Mouse (Mus musculus) lung, embryonic 16.5 days (tissue): ENCODE measurements around the gene Tpm1. TPM values are rescaled to one million over a fixed set of nuclear protein-coding genes. Genes with fewer than 3 reads are reported as not detected.
A peak's percentile ranks its signal among the peaks of the same experiment; 100 is the strongest.

ENCODE experiments used
- ATAC-seq: fragments of 200-750 bp; cut with Nextera tagmentation; 2 replicates; pipeline ENCODE4 v1.8.0; 2017; ENCODE audit warnings: low read depth, mild to moderate bottlenecking, moderate library complexity
- H3K27ac ChIP-seq: fragments of 300-500 bp; sonication (generic); 2 replicates; pipeline ENCODE4 v1.5.1; 2014; ENCODE audit warnings: mild to moderate bottlenecking, control low read depth, low read length
- H3K27me3 ChIP-seq: fragments of 300-500 bp; sonication (generic); 2 replicates; pipeline ENCODE4 v1.6.1; 2014; ENCODE audit warnings: low read depth, low read length, mixed read lengths; ENCODE audit not compliant: control insufficient read depth, insufficient read depth
- H3K36me3 ChIP-seq: fragments of 300-500 bp; sonication (generic); 2 replicates; pipeline ENCODE4 v1.6.1; 2014; ENCODE audit warnings: low read length; ENCODE audit not compliant: control insufficient read depth, insufficient read depth
- H3K4me1 ChIP-seq: fragments of 300-500 bp; sonication (generic); replicated peaks from 2 replicates; pipeline ENCODE4 v1.6.1; 2014; ENCODE audit warnings: low read length, mixed read lengths; ENCODE audit not compliant: control insufficient read depth, insufficient read depth
- H3K4me2 ChIP-seq: fragments of 300-500 bp; sonication (generic); 2 replicates; pipeline ENCODE4 v1.6.1; 2014; ENCODE audit warnings: low read depth, low read length, control low read depth
- H3K4me3 ChIP-seq: fragments of 300-500 bp; sonication (generic); 2 replicates; pipeline ENCODE4 v1.5.1; 2014; ENCODE audit warnings: mild to moderate bottlenecking, low read length, control low read depth
- H3K9ac ChIP-seq: fragments of 300-500 bp; sonication (generic); 2 replicates; pipeline ENCODE4 v1.6.1; 2014; ENCODE audit warnings: low read length, control low read depth
- H3K9me3 ChIP-seq: fragments of 300-500 bp; sonication (generic); 2 replicates; pipeline ENCODE4 v1.6.1; 2016; ENCODE audit warnings: low read length; ENCODE audit not compliant: control insufficient read depth
- WGBS: fragments of 180-500 bp; shearing (Covaris S2); extraction: QIAGEN DNeasy Blood & Tissue Kit; methylation state at CpG from one replicate; pipeline ENCODE4 v1.1.7; 2014; 5-methylcytosine and 5-hydroxymethylcytosine counted together
- polyA plus RNA-seq: library from polyadenylated mRNA; unstranded; fragments of >200 nt; fragmentation: Nextera tagmentation; extraction: Ambion mirVana; gene quantifications from 2 replicates; pipeline ENCODE4 v1.2.1, GENCODE M21; 2015

Gene Tpm1
- polyA plus RNA-seq, 1 experiment from 2014 or later = 782 TPM

- Histone ChIP-seq H3K27ac (peak overlapping the region; percentile 86), H3K4me3 (peak overlapping the region; percentile 76), H3K9me3 (no peaks in the 10 kb centered on the region), H3K4me1 (peaks cover 29% of the 10 kb centered on the region), H3K36me3 (no peaks in the 10 kb centered on the region), H3K27me3 (no peaks in the 10 kb centered on the region; the same call in 1 of the 2 replicates), H3K9ac (peak overlapping the region; percentile 89), H3K4me2 (peak overlapping the region; percentile 89)
- WGBS = 26% methylated on average over 7 of the region's 7 CpGs
- ATAC-seq = 0 out of 2 replicates have a peak, but pooled peaks have one; percentile 0
Measured at GRCm38 (mm10) chr9:67049836-67050235, 630 bp upstream of the Tpm1 start.

DNA sequence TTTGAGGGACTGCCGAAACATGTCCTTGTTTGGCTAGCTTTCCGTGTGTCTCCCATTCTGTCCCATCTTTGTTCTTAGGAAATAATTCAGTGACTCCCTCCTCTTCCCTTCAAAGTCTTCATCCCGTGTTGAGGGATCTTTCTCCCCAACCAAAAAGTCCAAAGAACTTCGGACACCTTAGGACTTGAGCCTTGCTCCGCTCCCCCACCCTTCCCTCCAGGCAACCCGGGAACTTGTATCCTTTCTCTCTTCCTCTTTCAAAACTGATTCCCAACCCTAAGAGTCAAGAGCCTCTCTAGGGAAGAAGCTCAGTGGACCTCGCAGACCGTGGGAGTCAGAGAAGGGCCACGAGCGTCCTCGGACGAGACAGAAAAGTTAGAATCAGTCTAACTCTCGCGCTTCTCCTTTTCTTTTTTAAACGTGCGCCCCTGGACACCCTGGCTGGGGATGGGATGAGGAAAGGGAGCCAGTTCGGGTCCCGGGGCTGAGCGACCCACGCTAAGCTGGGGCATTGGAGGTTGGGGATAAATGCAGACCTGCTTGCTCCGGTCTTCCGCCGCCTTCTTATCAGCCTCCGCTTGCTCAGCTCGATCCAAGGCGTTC lies 622 bp downstream of the Tpm1 start:
- Histone ChIP-seq H3K27ac (peak overlapping the region; percentile 90), H3K4me1 (peaks cover 32% of the 10 kb centered on the region), H3K27me3 (no peaks in the 10 kb centered on the region; the same call in 1 of the 2 replicates), H3K9me3 (no peaks in the 10 kb centered on the region), H3K36me3 (no peaks in the 10 kb centered on the region), H3K9ac (peak overlapping the region; percentile 89), H3K4me3 (peak overlapping the region; percentile 76), H3K4me2 (peak overlapping the region; percentile 89)
- 0 out of 2 replicates have a peak, but pooled peaks have one; percentile 1 for ATAC-seq
- 0% methylated on average over 26 of the region's 26 CpGs for WGBS

- H3K4me1 ChIP-seq = peaks cover 34% of the 10 kb centered on the region
- no peaks in the 10 kb centered on the region; the same call in 1 of the 2 replicates for H3K27me3 ChIP-seq
- ATAC-seq = no peak
- 1% methylated on average over 45 of the region's 50 CpGs for WGBS
- H3K9me3 ChIP-seq = no peaks in the 10 kb centered on the region
- H3K4me2 ChIP-seq = peak overlapping the region; percentile 89
- peak overlapping the region; percentile 89 for H3K9ac ChIP-seq
- peak overlapping the region; percentile 90 for H3K27ac ChIP-seq
- H3K36me3 ChIP-seq = no peaks in the 10 kb centered on the region
- peak overlapping the region; percentile 76 for H3K4me3 ChIP-seq
Measured at GRCm38 (mm10) chr9:67047606-67048482, 1.4 kb downstream of the Tpm1 start.

DNA sequence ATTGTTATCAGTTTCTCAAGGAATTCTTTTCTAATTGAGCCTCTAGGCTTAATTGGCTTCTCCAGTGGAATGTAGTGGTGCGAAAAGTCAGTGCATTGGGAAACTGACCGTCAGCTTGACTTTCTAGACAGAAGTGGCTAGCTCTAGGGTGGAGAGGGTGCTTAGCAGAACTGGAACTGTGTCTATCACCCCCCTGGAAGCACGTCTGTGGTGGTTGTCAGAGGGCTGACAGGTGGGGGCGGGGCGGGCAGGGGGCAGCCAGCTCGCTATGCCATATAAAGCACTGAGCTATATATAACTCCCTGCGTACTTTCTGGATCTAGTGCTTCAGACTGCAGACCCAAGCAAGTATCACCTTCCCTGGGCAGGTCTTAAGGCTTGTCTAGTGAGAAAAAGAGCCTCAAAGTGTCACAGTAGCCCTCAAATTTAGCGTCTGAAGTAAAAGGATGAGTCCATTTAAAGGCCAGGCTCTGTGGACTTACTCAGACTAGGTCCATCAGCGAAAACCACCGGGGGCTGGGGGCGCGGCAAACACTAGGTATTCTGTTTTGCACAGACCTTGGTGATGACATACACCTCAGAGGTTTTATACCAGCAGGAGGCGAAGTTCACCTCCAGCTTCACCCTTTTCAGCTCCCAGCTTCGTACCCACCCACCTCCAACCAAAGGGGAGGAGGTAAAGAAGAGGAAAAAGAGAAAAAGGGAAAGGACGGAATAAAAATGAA lies 2.2 kb downstream of the Tpm1 start:
- no peaks in the 10 kb centered on the region for H3K9me3 ChIP-seq
- peak overlapping the region; percentile 90 for H3K27ac ChIP-seq
- 5% methylated on average over 15 of the region's 15 CpGs for WGBS
- no peak for ATAC-seq
- no peaks in the 10 kb centered on the region for H3K36me3 ChIP-seq
- peak overlapping the region; percentile 89 for H3K9ac ChIP-seq
- H3K27me3 ChIP-seq = no peaks in the 10 kb centered on the region; the same call in 1 of the 2 replicates
- peak overlapping the region; percentile 76 for H3K4me3 ChIP-seq
- peaks cover 40% of the 10 kb centered on the region for H3K4me1 ChIP-seq
- peak overlapping the region; percentile 89 for H3K4me2 ChIP-seq

DNA sequence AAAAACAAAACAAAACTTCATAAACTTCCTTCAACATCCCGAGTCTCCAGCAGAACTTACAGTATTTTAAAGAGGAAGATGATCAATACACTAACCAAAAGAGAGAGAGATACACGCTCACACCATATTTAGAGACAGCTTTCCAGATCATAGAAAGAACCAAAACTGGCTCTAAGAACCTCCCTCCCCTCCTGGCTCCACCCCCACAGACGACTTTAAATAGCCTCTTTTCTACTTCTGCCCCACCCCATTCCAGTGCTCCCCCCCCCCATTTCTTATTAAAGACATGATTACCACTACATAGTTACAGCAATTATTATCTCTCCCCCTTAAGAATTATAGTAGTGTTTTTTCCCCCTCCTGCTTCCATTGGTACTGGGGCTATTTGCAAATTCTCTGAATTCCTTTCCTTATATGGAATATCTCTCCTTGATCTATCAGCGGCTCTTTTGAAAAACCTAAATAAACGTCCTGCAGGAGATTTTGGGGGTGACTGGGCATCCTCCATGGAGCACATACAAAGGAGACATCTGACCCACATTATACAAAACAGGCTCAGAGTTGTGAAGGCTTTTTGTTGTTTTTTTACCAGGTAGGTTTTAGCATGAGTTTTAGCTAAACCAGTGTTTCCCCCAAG lies 3.1 kb downstream of the Tpm1 start:
- no peaks in the 10 kb centered on the region; the same call in 1 of the 2 replicates for H3K27me3 ChIP-seq
- H3K4me1 ChIP-seq = peaks cover 49% of the 10 kb centered on the region
- H3K4me3 ChIP-seq = peak overlapping the region; percentile 76
- 6% methylated on average over 5 of the region's 5 CpGs for WGBS
- H3K27ac ChIP-seq = peak overlapping the region; percentile 90
- no peaks in the 10 kb centered on the region for H3K36me3 ChIP-seq
- ATAC-seq = no peak
- peak overlapping the region; percentile 89 for H3K4me2 ChIP-seq
- peak overlapping the region; percentile 89; the same call in 1 of the 2 replicates for H3K9ac ChIP-seq
- no peaks in the 10 kb centered on the region for H3K9me3 ChIP-seq

- Histone ChIP-seq H3K4me2 (peak overlapping the region; percentile 89), H3K36me3 (no peaks in the 10 kb centered on the region), H3K9ac (no peak overlapping the region), H3K4me1 (peaks cover 57% of the 10 kb centered on the region), H3K27ac (peak overlapping the region; percentile 50; the same call in 1 of the 2 replicates), H3K27me3 (no peaks in the 10 kb centered on the region; the same call in 1 of the 2 replicates), H3K9me3 (no peaks in the 10 kb centered on the region), H3K4me3 (no peak overlapping the region)
- ATAC-seq = no peak
- WGBS = 19% methylated on average over 4 of the region's 4 CpGs
Measured at GRCm38 (mm10) chr9:67045306-67045675, 3.9 kb downstream of the Tpm1 start.

- no peak overlapping the region for H3K9ac ChIP-seq
- WGBS = 29% methylated on average over 9 of the region's 9 CpGs
- H3K4me3 ChIP-seq = no peak overlapping the region
- peaks cover 58% of the 10 kb centered on the region for H3K4me1 ChIP-seq
- peak overlapping the region; percentile 89 for H3K4me2 ChIP-seq
- no peaks in the 10 kb centered on the region for H3K9me3 ChIP-seq
- no peaks in the 10 kb centered on the region for H3K36me3 ChIP-seq
- H3K27me3 ChIP-seq = no peaks in the 10 kb centered on the region; the same call in 1 of the 2 replicates
- peak overlapping the region; percentile 50; the same call in 1 of the 2 replicates for H3K27ac ChIP-seq
- no peak for ATAC-seq
Measured at GRCm38 (mm10) chr9:67044551-67045305, 4.5 kb downstream of the Tpm1 start.
